Mouse (Mus musculus) G1E (cell line): ENCODE data around the gene Zc3h15. TPM values are rescaled to one million over a fixed set of nuclear protein-coding genes. Genes with fewer than 3 reads are reported as not detected.

Experiments
- ATAC-seq: 2 replicates; pipeline ENCODE4 v1.8.0; 2016; ENCODE audit warnings: mild to moderate bottlenecking; ENCODE audit not compliant: insufficient number of reproducible peaks, poor library complexity, low FRiP score, severe bottlenecking; ENCODE audit errors: extremely low read depth
- DNase-seq: peaks from one replicate; pipeline ENCODE4 v3.0.0; 2012; ENCODE audit warnings: low spot score
- H3K27me3 ChIP-seq: 2 replicates; pipeline ENCODE4 v1.6.1; 2012; ENCODE audit warnings: mild to moderate bottlenecking, low read length, inconsistent platforms; ENCODE audit not compliant: insufficient read depth
- H3K36me3 ChIP-seq: replicated peaks from 2 replicates; pipeline ENCODE3; 2012; ENCODE audit warnings: mild to moderate bottlenecking, inconsistent platforms
- H3K4me1 ChIP-seq: 2 replicates; pipeline ENCODE4 v1.6.1; 2012; ENCODE audit warnings: low read depth, low read length, inconsistent platforms, mixed read lengths; ENCODE audit not compliant: insufficient read depth
- H3K4me3 ChIP-seq: 2 replicates; pipeline ENCODE4 v1.5.1; 2012; ENCODE audit warnings: low read depth, mild to moderate bottlenecking, inconsistent platforms, low read length, moderate library complexity, mixed read lengths
- H3K9me3 ChIP-seq: replicated peaks from 2 replicates; pipeline ENCODE4 v1.6.1; 2012; ENCODE audit warnings: inconsistent platforms
- CTCF ChIP-seq: IDR thresholded peaks from 2 replicates; pipeline ENCODE4 v1.5.1; 2012; ENCODE audit warnings: low read depth, low read length, inconsistent platforms, mixed read lengths
- GATA1 ChIP-seq: IDR thresholded peaks from 2 replicates; pipeline ENCODE4 v1.6.1; 2012; ENCODE audit warnings: borderline replicate concordance, low read length, inconsistent platforms, mixed read lengths
- GATA2 ChIP-seq: IDR thresholded peaks from 2 replicates; pipeline ENCODE4 v1.6.1; 2012; ENCODE audit warnings: low read depth, low read length, inconsistent platforms, borderline replicate concordance
- POLR2AphosphoS5 ChIP-seq: IDR thresholded peaks from 2 replicates; pipeline ENCODE4 v1.6.1; 2012; ENCODE audit warnings: low read depth, low read length, inconsistent platforms; ENCODE audit not compliant: insufficient replicate concordance
- TAL1 ChIP-seq: conservative IDR thresholded peaks from 2 replicates; pipeline ENCODE4 v1.6.1; 2012; ENCODE audit warnings: low read depth, low read length, inconsistent platforms, mixed read lengths
- polyA plus RNA-seq: library from polyadenylated mRNA; stranded (reverse); fragments of >175 nt; gene quantifications from 2 replicates; pipeline ENCODE4 v1.2.3, GENCODE M21; 2012
- total RNA-seq, 2 experiments: library from RNA; stranded (forward) in 1 of 2; stranded (reverse) in 1 of 2; fragments of 200-1000 nt in 1 of 2; fragments of >200 nt in 1 of 2; fragmentation: Nextera tagmentation in 1 of 2; gene quantifications; 2 replicates each; pipeline ENCODE4 v1.2.3; 2014 to 2017

Gene Zc3h15
- 154 and 178 TPM in 2 replicates for total RNA-seq (2014; fragmentation: Nextera tagmentation)
- 137 and 145 TPM in 2 replicates for total RNA-seq (2017)
- polyA plus RNA-seq = 655 and 812 TPM in 2 replicates

DNA sequence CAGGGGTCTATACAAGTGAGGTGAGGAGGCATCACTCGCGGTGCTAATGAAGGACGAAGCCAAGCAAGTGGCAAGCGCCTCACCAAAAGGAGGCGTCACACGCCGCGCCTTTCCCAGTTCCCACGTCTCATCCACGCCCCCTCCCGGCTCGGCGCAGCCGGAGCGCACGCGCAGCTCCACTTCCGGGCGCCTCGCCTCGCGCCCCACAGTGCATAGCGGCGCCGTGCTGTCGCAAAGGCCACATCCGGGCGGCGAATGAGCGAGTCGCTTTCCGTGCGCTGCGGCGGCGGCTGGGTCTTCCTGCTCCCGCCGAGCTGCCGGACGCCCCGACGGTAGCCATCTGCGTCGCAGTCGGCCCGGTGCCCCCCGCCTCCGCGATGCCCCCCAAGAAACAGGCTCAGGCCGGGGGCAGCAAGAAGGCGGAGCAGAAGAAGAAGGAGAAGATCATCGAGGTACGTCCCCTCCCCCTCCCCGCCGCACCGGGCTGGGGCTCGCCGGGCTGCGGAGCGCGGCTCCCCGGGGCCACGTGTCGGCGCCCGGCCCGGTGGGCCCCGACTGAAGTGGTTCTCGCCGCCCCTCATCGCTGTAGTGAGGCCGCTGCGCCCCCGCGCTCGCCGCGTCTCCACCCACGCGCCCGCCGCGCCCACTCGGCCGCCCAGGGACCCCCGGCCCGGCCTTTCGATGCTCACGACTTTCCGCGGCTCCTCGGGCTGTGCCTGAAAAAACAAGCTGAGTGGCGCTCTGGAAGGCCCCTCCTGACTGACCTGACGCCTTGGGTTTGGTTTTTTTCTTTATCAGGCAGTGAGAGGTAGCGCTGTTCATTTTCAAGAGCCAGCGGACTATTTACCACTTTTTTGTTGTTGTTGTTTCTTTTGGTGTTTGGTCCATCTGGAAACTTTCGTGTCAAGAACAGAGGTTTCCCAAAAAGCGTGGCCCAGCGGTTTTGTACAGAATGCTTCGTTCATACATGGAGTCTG lies at the start of gene Zc3h15:
Gene Zc3h15, plus strand, starts transcription at position 160 of the 977 bp plus-strand sequence.
- H3K9me3 ChIP-seq = no peaks in the 10 kb centered on the region
- H3K27me3 ChIP-seq = no peaks in the 10 kb centered on the region
- peaks cover 16% of the 10 kb centered on the region for H3K36me3 ChIP-seq
- H3K4me1 ChIP-seq = peaks cover 29% of the 10 kb centered on the region
- DNase-seq = peak; percentile 76
- peak; percentile 88 for ATAC-seq
- peak within 1 kb of the TSS; percentile 96 for H3K4me3 ChIP-seq
- TF ChIP-seq GATA2 (no peak), POLR2AphosphoS5 (no peak), TAL1 (no peak), GATA1 (no peak)

GRCm38 (mm10) chr2:83620558-83621367 lies 23.5 kb upstream of the Zc3h15 start:
- TF ChIP-seq POLR2AphosphoS5 (no peak), GATA2 (no peak), TAL1 (no peak), CTCF (no peak), GATA1 (no peak)
- DNase-seq = no peak
- H3K9me3 ChIP-seq = no peaks in the 10 kb centered on the region
- H3K4me3 ChIP-seq = no peak overlapping the region
- H3K36me3 ChIP-seq = no peaks in the 10 kb centered on the region
- H3K27me3 ChIP-seq = peaks cover 6% of the 10 kb centered on the region
- ATAC-seq = no peak
- no peaks in the 10 kb centered on the region for H3K4me1 ChIP-seq

GRCm38 (mm10) chr2:83621511-83621910 lies 22.7 kb upstream of the Zc3h15 start:
- no peaks in the 10 kb centered on the region for H3K36me3 ChIP-seq
- TF ChIP-seq GATA1 (no peak), CTCF (no peak), GATA2 (no peak), POLR2AphosphoS5 (no peak), TAL1 (no peak)
- ATAC-seq (no peak), DNase-seq (no peak)
- peaks cover 6% of the 10 kb centered on the region for H3K27me3 ChIP-seq
- H3K4me1 ChIP-seq = no peaks in the 10 kb centered on the region
- no peaks in the 10 kb centered on the region for H3K9me3 ChIP-seq
- H3K4me3 ChIP-seq = no peak overlapping the region

DNA sequence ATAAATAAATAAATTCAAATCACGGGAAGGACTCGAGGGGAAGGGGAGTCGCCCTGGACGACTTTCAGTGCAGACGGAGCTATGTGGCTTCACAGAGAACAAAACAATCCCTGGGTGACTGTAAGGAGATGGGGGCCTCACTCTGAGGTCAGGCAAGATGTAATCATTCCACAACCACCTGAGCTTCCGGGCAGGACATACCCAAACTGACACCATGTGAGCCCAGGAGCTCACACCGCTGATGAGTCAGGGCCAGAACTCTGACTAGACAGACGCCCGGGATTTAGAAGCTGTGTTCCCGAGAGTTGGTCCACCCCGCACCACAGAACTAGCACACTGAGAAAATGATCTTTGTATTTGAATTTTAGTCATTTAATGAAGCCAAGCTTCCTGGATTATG lies 21.4 kb upstream of the Zc3h15 start:
- Histone ChIP-seq H3K4me3 (no peak overlapping the region), H3K36me3 (no peaks in the 10 kb centered on the region), H3K27me3 (peaks cover 9% of the 10 kb centered on the region), H3K4me1 (no peaks in the 10 kb centered on the region), H3K9me3 (no peaks in the 10 kb centered on the region)
- DNase-seq = no peak
- TF ChIP-seq GATA2 (no peak), CTCF (no peak), GATA1 (no peak), POLR2AphosphoS5 (no peak), TAL1 (no peak)
- no peak for ATAC-seq

DNA sequence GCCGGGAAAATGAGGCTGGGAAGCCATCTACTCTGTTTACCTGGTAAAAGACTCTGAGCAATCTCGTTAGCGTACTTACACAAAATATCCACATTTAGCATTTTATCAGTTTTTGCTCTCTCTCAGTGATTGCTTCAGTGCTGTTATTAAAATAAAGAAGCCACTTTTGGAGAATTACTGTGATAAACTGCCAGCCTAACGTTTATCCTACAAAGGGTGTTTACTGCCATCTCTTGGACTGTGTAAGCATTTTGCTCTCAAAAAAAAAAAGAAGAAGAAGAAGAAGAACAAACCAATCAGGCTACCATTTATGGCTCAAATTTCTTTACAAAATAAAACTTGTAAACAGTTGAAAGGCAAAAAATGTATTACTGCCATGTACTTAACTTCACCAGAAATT lies 20.2 kb upstream of the Zc3h15 start:
- ATAC-seq = no peak
- H3K4me3 ChIP-seq = no peak overlapping the region

More for the DNA sequence above, 20.2 kb upstream of the Zc3h15 start:
- H3K4me1 ChIP-seq = no peaks in the 10 kb centered on the region
- H3K27me3 ChIP-seq = peaks cover 5% of the 10 kb centered on the region
- DNase-seq = no peak
- TF ChIP-seq TAL1 (no peak), GATA2 (no peak), GATA1 (no peak), CTCF (no peak), POLR2AphosphoS5 (no peak)
- no peaks in the 10 kb centered on the region for H3K36me3 ChIP-seq
- H3K9me3 ChIP-seq = no peaks in the 10 kb centered on the region
